Mouse (Mus musculus): ENCODE results near the gene Gnb1l.

GRCm38 (mm10) chr16:18453846-18454245 lies 44.7 kb upstream of the Gnb1l start:
- TF ChIP-seq POLR2A (IDR thresholded peaks at IDR 0.05; ENCODE audit: borderline replicate concordance, extremely low read depth, insufficient read depth, insufficient read length, poor library complexity, severe bottlenecking) (no peak), CTCF (IDR thresholded peaks at IDR 0.05; ENCODE audit: borderline replicate concordance, extremely low read depth, insufficient read depth, insufficient read length) (no peak)
